Mouse (Mus musculus): ENCODE measurements around the gene Arvcf. TPM values are rescaled to one million over a fixed set of nuclear protein-coding genes. Genes with fewer than 3 reads are reported as not detected.
A peak's percentile ranks its signal among the peaks of the same experiment; 100 is the strongest.

The Arvcf gene
- polyA plus RNA-seq, 1 experiment, result 26.3 TPM

DNA sequence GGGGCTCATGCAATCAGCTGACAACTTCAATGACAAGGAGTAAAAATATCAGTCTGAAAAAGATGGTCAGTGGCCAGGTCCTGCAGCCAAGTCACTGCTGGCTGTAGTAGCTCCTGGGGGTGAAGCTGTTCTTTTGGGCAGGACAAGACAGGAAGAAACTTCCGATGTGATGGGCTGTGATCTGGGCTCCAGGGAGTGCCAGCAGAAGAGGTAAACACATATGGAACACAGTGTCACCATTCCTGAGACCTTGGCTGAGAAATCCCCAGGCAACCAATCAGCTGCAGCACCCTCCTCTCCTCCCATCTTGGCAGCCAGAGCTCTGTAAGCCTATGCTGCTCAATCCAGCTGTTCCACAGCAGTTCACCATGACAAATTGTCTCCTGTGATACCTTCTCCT lies 8.1 kb upstream of the Arvcf start:
- no peak for TF ChIP-seq EP300 (IDR thresholded peaks at IDR 0.05; ENCODE audit: insufficient read depth, low read depth, low read length)
- TF ChIP-seq POLR2A (IDR thresholded peaks at IDR 0.05; ENCODE audit: insufficient read depth, low read length), result no peak
- no peak for TF ChIP-seq CTCF (IDR thresholded peaks at IDR 0.05; ENCODE audit: low read depth, low read length)
- H3K9me3 ChIP-seq (replicated peaks; ENCODE audit: control insufficient read depth, insufficient read depth, low read length, poor library complexity, severe bottlenecking), result no peaks in the 10 kb centered on the region
- H3K4me1 ChIP-seq (ENCODE audit: control insufficient read depth, insufficient read depth, low read length), result no peaks in the 10 kb centered on the region
- no peak overlapping the region for H3K9ac ChIP-seq (ENCODE audit: low read depth, poor library complexity, severe bottlenecking)
- no peak overlapping the region for H3K27ac ChIP-seq (ENCODE audit: insufficient read depth, low read length)
- no peak overlapping the region for H3K4me3 ChIP-seq (ENCODE audit: low read depth, low read length)
- no peaks in the 10 kb centered on the region for H3K36me3 ChIP-seq (ENCODE audit: control insufficient read depth, insufficient read depth, low read length, poor library complexity, severe bottlenecking)
- no peaks in the 10 kb centered on the region for H3K27me3 ChIP-seq (ENCODE audit: control insufficient read depth, insufficient read depth, low read length, poor library complexity, severe bottlenecking)

DNA sequence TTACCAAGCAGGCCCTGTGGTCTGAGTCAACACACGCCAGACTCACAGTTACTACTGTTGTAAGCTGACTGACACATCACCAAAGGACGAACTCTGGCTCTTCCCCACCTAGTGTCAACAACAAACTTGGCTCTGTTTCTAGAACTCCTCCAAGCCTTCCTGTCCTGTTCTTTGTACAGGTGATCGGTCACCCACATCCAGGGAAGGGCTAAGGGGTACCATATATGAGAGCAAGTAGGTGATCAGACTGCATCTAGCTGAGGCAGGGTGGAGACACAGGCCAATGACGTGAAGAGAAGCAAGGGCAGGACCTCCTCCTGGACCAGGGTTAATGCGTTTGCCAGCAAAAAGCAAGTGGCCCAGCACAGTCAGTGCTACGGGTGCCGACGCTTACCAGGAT lies 6.4 kb upstream of the Arvcf start:
- H3K9ac ChIP-seq (ENCODE audit: low read depth, poor library complexity, severe bottlenecking), result no peak overlapping the region
- no peak overlapping the region for H3K27ac ChIP-seq (ENCODE audit: insufficient read depth, low read length)
- no peaks in the 10 kb centered on the region for H3K4me1 ChIP-seq (ENCODE audit: control insufficient read depth, insufficient read depth, low read length)
- TF ChIP-seq EP300 (IDR thresholded peaks at IDR 0.05; ENCODE audit: insufficient read depth, low read depth, low read length) (no peak), POLR2A (IDR thresholded peaks at IDR 0.05; ENCODE audit: insufficient read depth, low read length) (no peak), CTCF (IDR thresholded peaks at IDR 0.05; ENCODE audit: low read depth, low read length) (no peak)
- H3K9me3 ChIP-seq (replicated peaks; ENCODE audit: control insufficient read depth, insufficient read depth, low read length, poor library complexity, severe bottlenecking), result no peaks in the 10 kb centered on the region
- H3K27me3 ChIP-seq (ENCODE audit: control insufficient read depth, insufficient read depth, low read length, poor library complexity, severe bottlenecking), result no peaks in the 10 kb centered on the region
- H3K4me3 ChIP-seq (ENCODE audit: low read depth, low read length), result no peak overlapping the region
- no peaks in the 10 kb centered on the region for H3K36me3 ChIP-seq (ENCODE audit: control insufficient read depth, insufficient read depth, low read length, poor library complexity, severe bottlenecking)

DNA sequence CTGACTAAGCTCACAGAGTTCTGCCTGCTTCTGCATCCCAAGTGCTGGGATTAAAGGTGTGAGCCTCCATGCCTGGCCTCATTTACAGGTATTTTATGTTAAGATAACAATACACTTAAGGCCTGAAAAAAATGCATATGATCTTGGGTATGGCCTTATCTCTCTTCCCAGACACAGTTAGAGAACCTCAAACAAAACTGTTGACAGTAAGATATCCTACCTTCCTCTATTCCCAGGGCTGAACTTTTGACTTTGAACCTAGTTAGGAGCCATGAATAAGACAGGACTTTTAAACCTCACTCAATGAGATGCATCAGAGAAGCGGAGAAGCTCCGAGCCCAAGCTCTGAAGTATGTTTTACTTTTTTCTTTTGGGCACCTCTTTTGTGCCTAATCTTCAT lies 5.9 kb upstream of the Arvcf start:
- Histone ChIP-seq H3K9me3 (replicated peaks; ENCODE audit: control insufficient read depth, insufficient read depth, low read length, poor library complexity, severe bottlenecking) (no peaks in the 10 kb centered on the region), H3K27me3 (ENCODE audit: control insufficient read depth, insufficient read depth, low read length, poor library complexity, severe bottlenecking) (no peaks in the 10 kb centered on the region), H3K9ac (ENCODE audit: low read depth, poor library complexity, severe bottlenecking) (no peak overlapping the region), H3K36me3 (ENCODE audit: control insufficient read depth, insufficient read depth, low read length, poor library complexity, severe bottlenecking) (no peaks in the 10 kb centered on the region), H3K4me1 (ENCODE audit: control insufficient read depth, insufficient read depth, low read length) (no peaks in the 10 kb centered on the region), H3K27ac (ENCODE audit: insufficient read depth, low read length) (no peak overlapping the region), H3K4me3 (ENCODE audit: low read depth, low read length) (no peak overlapping the region)
- TF ChIP-seq CTCF (IDR thresholded peaks at IDR 0.05; ENCODE audit: low read depth, low read length) (no peak), POLR2A (IDR thresholded peaks at IDR 0.05; ENCODE audit: insufficient read depth, low read length) (no peak), EP300 (IDR thresholded peaks at IDR 0.05; ENCODE audit: insufficient read depth, low read depth, low read length) (no peak)

GRCm38 (mm10) chr16:18342650-18343570 lies 5.1 kb upstream of the Arvcf start:
- H3K4me1 ChIP-seq (ENCODE audit: control insufficient read depth, insufficient read depth, low read length), result no peaks in the 10 kb centered on the region
- H3K36me3 ChIP-seq (ENCODE audit: control insufficient read depth, insufficient read depth, low read length, poor library complexity, severe bottlenecking), result no peaks in the 10 kb centered on the region
- H3K27ac ChIP-seq (ENCODE audit: insufficient read depth, low read length), result no peak overlapping the region
- no peak for TF ChIP-seq EP300 (IDR thresholded peaks at IDR 0.05; ENCODE audit: insufficient read depth, low read depth, low read length)
- TF ChIP-seq CTCF (IDR thresholded peaks at IDR 0.05; ENCODE audit: low read depth, low read length), result no peak
- no peak for TF ChIP-seq POLR2A (IDR thresholded peaks at IDR 0.05; ENCODE audit: insufficient read depth, low read length)
- H3K4me3 ChIP-seq (ENCODE audit: low read depth, low read length), result peak overlapping the region; percentile 81
- H3K9me3 ChIP-seq (replicated peaks; ENCODE audit: control insufficient read depth, insufficient read depth, low read length, poor library complexity, severe bottlenecking), result no peaks in the 10 kb centered on the region
- no peaks in the 10 kb centered on the region for H3K27me3 ChIP-seq (ENCODE audit: control insufficient read depth, insufficient read depth, low read length, poor library complexity, severe bottlenecking)
- peak overlapping the region; percentile 58; the same call in 1 of the 2 replicates for H3K9ac ChIP-seq (ENCODE audit: low read depth, poor library complexity, severe bottlenecking)

DNA sequence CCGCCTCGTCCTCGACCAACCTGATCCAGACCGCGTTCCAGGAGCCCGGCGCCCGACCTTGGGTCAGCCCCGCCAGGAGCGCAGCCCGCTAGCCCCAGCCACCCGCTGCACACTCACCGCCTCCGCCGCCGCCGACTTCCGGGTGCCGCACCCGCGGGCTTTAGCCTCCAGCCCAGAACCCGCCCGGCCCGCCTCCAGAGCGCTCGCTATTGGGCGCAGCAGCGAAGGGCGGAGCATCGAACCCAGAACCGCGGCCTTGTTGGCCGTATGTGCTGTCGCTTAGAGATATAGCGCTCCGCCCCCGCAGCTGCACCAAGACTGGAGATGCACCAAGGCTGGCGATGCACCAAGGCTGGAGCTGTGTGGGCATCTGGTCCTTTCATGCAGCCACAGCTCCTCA lies 4.2 kb upstream of the Arvcf start:
- Histone ChIP-seq H3K9ac (ENCODE audit: low read depth, poor library complexity, severe bottlenecking) (peak overlapping the region; percentile 58; the same call in 1 of the 2 replicates), H3K27me3 (ENCODE audit: control insufficient read depth, insufficient read depth, low read length, poor library complexity, severe bottlenecking) (no peaks in the 10 kb centered on the region), H3K4me1 (ENCODE audit: control insufficient read depth, insufficient read depth, low read length) (no peaks in the 10 kb centered on the region), H3K27ac (ENCODE audit: insufficient read depth, low read length) (no peak overlapping the region), H3K9me3 (replicated peaks; ENCODE audit: control insufficient read depth, insufficient read depth, low read length, poor library complexity, severe bottlenecking) (no peaks in the 10 kb centered on the region), H3K4me3 (ENCODE audit: low read depth, low read length) (peak overlapping the region; percentile 81), H3K36me3 (ENCODE audit: control insufficient read depth, insufficient read depth, low read length, poor library complexity, severe bottlenecking) (no peaks in the 10 kb centered on the region)
- TF ChIP-seq POLR2A (IDR thresholded peaks at IDR 0.05; ENCODE audit: insufficient read depth, low read length), result no peak
- no peak for TF ChIP-seq EP300 (IDR thresholded peaks at IDR 0.05; ENCODE audit: insufficient read depth, low read depth, low read length)
- TF ChIP-seq CTCF (IDR thresholded peaks at IDR 0.05; ENCODE audit: low read depth, low read length), result no peak

DNA sequence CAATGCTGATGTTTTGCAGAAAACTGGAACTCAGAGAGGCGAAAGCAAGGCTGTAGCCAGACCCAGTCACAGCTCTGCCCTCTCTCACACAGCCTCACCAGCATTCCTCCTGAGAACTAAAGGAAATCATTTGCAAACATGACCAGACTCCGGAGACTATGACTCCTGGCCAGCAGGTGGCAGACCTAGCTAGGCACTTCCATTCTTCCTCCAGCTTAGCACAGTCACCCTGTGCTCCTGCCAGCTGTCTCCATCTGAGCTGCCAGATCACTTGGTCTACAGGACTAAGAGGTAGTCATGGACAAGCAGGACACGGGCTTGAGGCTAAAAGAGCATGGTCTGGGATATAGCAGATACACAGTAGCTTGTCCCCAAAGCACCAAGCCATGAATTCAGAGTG lies 2.7 kb upstream of the Arvcf start:
- TF ChIP-seq EP300 (IDR thresholded peaks at IDR 0.05; ENCODE audit: insufficient read depth, low read depth, low read length), result no peak
- TF ChIP-seq CTCF (IDR thresholded peaks at IDR 0.05; ENCODE audit: low read depth, low read length), result peak; percentile 86
- TF ChIP-seq POLR2A (IDR thresholded peaks at IDR 0.05; ENCODE audit: insufficient read depth, low read length), result no peak
- Histone ChIP-seq H3K4me1 (ENCODE audit: control insufficient read depth, insufficient read depth, low read length) (no peaks in the 10 kb centered on the region), H3K27ac (ENCODE audit: insufficient read depth, low read length) (no peak overlapping the region), H3K4me3 (ENCODE audit: low read depth, low read length) (no peak overlapping the region), H3K27me3 (ENCODE audit: control insufficient read depth, insufficient read depth, low read length, poor library complexity, severe bottlenecking) (no peaks in the 10 kb centered on the region), H3K9me3 (replicated peaks; ENCODE audit: control insufficient read depth, insufficient read depth, low read length, poor library complexity, severe bottlenecking) (no peaks in the 10 kb centered on the region), H3K9ac (ENCODE audit: low read depth, poor library complexity, severe bottlenecking) (no peak overlapping the region), H3K36me3 (ENCODE audit: control insufficient read depth, insufficient read depth, low read length, poor library complexity, severe bottlenecking) (no peaks in the 10 kb centered on the region)
